Mouse (Mus musculus) lung, postnatal 25 days (tissue): ENCODE results near the gene Rnft1.

Experiments
- DNase-seq: peaks from one replicate; pipeline ENCODE4 v3.0.0; 2022; ENCODE audit warnings: low spot score

The Rnft1 gene

GRCm38 (mm10) chr11:86484101-86484868 is at the start of gene Rnft1:
TSS of gene Rnft1 (plus strand) at chr11:86484657.
- DNase-seq: peak; percentile 99

- DNase-seq: peak; percentile 12
Observed at GRCm38 (mm10) chr11:86436843-86437242, 47.6 kb upstream of the Rnft1 start.

GRCm38 (mm10) chr11:86438261-86438660 is 46.2 kb upstream of the Rnft1 start:
- DNase-seq: no peak

- DNase-seq: no peak
Observed at GRCm38 (mm10) chr11:86440791-86441190, 43.7 kb upstream of the Rnft1 start.

- DNase-seq: no peak
Observed at GRCm38 (mm10) chr11:86453991-86454390, 30.5 kb upstream of the Rnft1 start.

GRCm38 (mm10) chr11:86457545-86457944 is 26.9 kb upstream of the Rnft1 start:
- no peak for DNase-seq

- DNase-seq: no peak
Observed at GRCm38 (mm10) chr11:86458866-86459265, 25.6 kb upstream of the Rnft1 start.

- DNase-seq: no peak
Observed at GRCm38 (mm10) chr11:86462579-86462978, 21.9 kb upstream of the Rnft1 start.

- peak; percentile 63 for DNase-seq
Observed at GRCm38 (mm10) chr11:86464275-86464674, 20.2 kb upstream of the Rnft1 start.

- no peak for DNase-seq
Observed at GRCm38 (mm10) chr11:86468345-86468744, 16.1 kb upstream of the Rnft1 start.

- DNase-seq: no peak
Observed at GRCm38 (mm10) chr11:86468971-86469370, 15.5 kb upstream of the Rnft1 start.

- DNase-seq: no peak
Observed at GRCm38 (mm10) chr11:86471785-86472184, 12.7 kb upstream of the Rnft1 start.

GRCm38 (mm10) chr11:86472771-86473171 is 11.7 kb upstream of the Rnft1 start:
- no peak for DNase-seq

GRCm38 (mm10) chr11:86473576-86473975 is 10.9 kb upstream of the Rnft1 start:
- no peak for DNase-seq

GRCm38 (mm10) chr11:86484910-86485510 is 553 bp downstream of the Rnft1 start:
- DNase-seq: peak; percentile 26

- no peak for DNase-seq
Observed at GRCm38 (mm10) chr11:86490782-86491181, 6.3 kb downstream of the Rnft1 start.

- DNase-seq: no peak
Observed at GRCm38 (mm10) chr11:86497356-86497755, 12.9 kb downstream of the Rnft1 start.

GRCm38 (mm10) chr11:86497908-86498307 is 13.5 kb downstream of the Rnft1 start:
- DNase-seq: no peak

GRCm38 (mm10) chr11:86500795-86501194 is 16.3 kb downstream of the Rnft1 start:
- DNase-seq: no peak

- no peak for DNase-seq
Observed at GRCm38 (mm10) chr11:86503121-86503520, 18.7 kb downstream of the Rnft1 start.

GRCm38 (mm10) chr11:86507334-86507733 is 22.9 kb downstream of the Rnft1 start:
- no peak for DNase-seq

- DNase-seq: no peak
Observed at GRCm38 (mm10) chr11:86507991-86508390, 23.5 kb downstream of the Rnft1 start.

- DNase-seq: no peak
Observed at GRCm38 (mm10) chr11:86516620-86517019, 32.2 kb downstream of the Rnft1 start.

- DNase-seq: no peak
Observed at GRCm38 (mm10) chr11:86517229-86517628, 32.8 kb downstream of the Rnft1 start.
